Mouse (Mus musculus) gastrocnemius, postnatal 25 days (tissue): ENCODE measurements at regions not wholly inside any gene's neighbourhood (a gene's known extent, or its start where the extent isn't known, plus 50 kb on each side); places are given as distances from the start of the nearest gene placed in this dataset.

Source experiments
- DNase-seq: peaks from one replicate; pipeline ENCODE4 v3.0.0; 2022

GRCm38 (mm10) chr10:117556027-117556789 is 73.1 kb upstream of the Cpm start:
- no peak for DNase-seq

- DNase-seq, result no peak
Measured at GRCm38 (mm10) chr10:117555542-117555941, 73.8 kb upstream of the Cpm start.

- no peak for DNase-seq
Measured at GRCm38 (mm10) chr10:117555044-117555443, 74.3 kb upstream of the Cpm start.

- no peak for DNase-seq
Measured at GRCm38 (mm10) chr10:117554533-117554932, 74.8 kb upstream of the Cpm start.

GRCm38 (mm10) chr10:117553211-117554186 is 75.8 kb upstream of the Cpm start:
- DNase-seq, result no peak

- no peak for DNase-seq
Measured at GRCm38 (mm10) chr10:117552049-117552652, 77.1 kb upstream of the Cpm start.

GRCm38 (mm10) chr10:117551234-117552048 is 77.9 kb upstream of the Cpm start:
- DNase-seq, result no peak

GRCm38 (mm10) chr10:117549854-117550605 is 79.3 kb upstream of the Cpm start:
- no peak for DNase-seq

GRCm38 (mm10) chr10:117549506-117549830 is 79.8 kb upstream of the Cpm start:
- no peak for DNase-seq

- DNase-seq, result no peak
Measured at GRCm38 (mm10) chr10:117548775-117549505, 80.4 kb upstream of the Cpm start.

GRCm38 (mm10) chr10:117548262-117548661 is 81.0 kb upstream of the Cpm start:
- no peak for DNase-seq

GRCm38 (mm10) chr10:117547275-117547674 is 82.0 kb upstream of the Cpm start:
- DNase-seq, result no peak

- DNase-seq, result no peak
Measured at GRCm38 (mm10) chr10:117545842-117546631, 83.3 kb upstream of the Cpm start.

- no peak for DNase-seq
Measured at GRCm38 (mm10) chr10:117544680-117545546, 84.4 kb upstream of the Cpm start.

- no peak for DNase-seq
Measured at GRCm38 (mm10) chr10:117543995-117544679, 85.2 kb upstream of the Cpm start.

GRCm38 (mm10) chr10:117543696-117543950 is 85.7 kb upstream of the Cpm start:
- DNase-seq, result no peak

GRCm38 (mm10) chr10:117542886-117543695 is 86.2 kb upstream of the Cpm start:
- no peak for DNase-seq
